Mouse (Mus musculus): ENCODE results near the gene Ccnt1.

DNA sequence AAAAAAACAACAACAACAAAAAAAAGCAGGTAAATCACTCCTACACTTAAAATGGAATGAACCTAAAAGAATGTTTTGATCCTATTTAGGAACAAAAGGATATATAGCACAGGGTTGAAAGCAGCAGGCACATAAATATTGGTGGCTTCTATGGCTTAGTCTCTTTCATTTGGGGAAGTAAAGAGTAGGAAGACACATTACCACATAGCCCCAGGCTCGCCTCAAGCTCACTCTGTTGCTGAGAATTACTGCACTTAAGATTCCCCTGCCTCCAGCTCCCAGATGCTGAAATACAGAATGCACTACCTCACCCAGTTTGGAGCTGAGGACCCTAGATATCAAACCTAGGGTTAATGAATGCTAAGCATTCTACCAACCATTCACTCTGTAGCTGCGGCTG, 18.0 kb downstream of the Ccnt1 start:
- no peak for TF ChIP-seq CEBPB (IDR thresholded peaks at IDR 0.05; ENCODE audit: low read depth)
- no peak for TF ChIP-seq CTCF (IDR thresholded peaks at IDR 0.05; ENCODE audit: control insufficient read depth, insufficient read depth, insufficient read length)
- TF ChIP-seq MYOD1 (IDR thresholded peaks at IDR 0.05; ENCODE audit: control insufficient read depth, insufficient read length, low read depth) = no peak
- no peak for TF ChIP-seq USF1 (IDR thresholded peaks at IDR 0.05; ENCODE audit: low read depth)
